Mouse (Mus musculus): Measurements from ENCODE around the gene Bdh2. TPM values are rescaled to one million over a fixed set of nuclear protein-coding genes. Genes with fewer than 3 reads are reported as not detected.

Bdh2 gene
- polyA plus RNA-seq, 1 experiment, result not detected

- no peaks in the 10 kb centered on the region for H3K4me1 ChIP-seq (ENCODE audit: control insufficient read depth, insufficient read depth, low read length)
- TF ChIP-seq CTCF (IDR thresholded peaks at IDR 0.05; ENCODE audit: insufficient read depth, low read depth, low read length) (no peak), POLR2A (IDR thresholded peaks at IDR 0.05; ENCODE audit: insufficient read depth, low read depth, low read length) (no peak)
- 88% methylated on average over 7 of the region's 7 CpGs for WGBS
- H3K4me3 ChIP-seq (ENCODE audit: insufficient read depth, low read depth, low read length), result no peak overlapping the region
- no peak overlapping the region for H3K27ac ChIP-seq (ENCODE audit: insufficient read depth, low read depth, low read length)
Observed at GRCm38 (mm10) chr3:135260233-135260632, 20.8 kb upstream of the Bdh2 start.

- H3K4me3 ChIP-seq (ENCODE audit: insufficient read depth, low read depth, low read length), result no peak overlapping the region
- no peaks in the 10 kb centered on the region for H3K4me1 ChIP-seq (ENCODE audit: control insufficient read depth, insufficient read depth, low read length)
- H3K27ac ChIP-seq (ENCODE audit: insufficient read depth, low read depth, low read length), result no peak overlapping the region
- no peak for TF ChIP-seq CTCF (IDR thresholded peaks at IDR 0.05; ENCODE audit: insufficient read depth, low read depth, low read length)
- TF ChIP-seq POLR2A (IDR thresholded peaks at IDR 0.05; ENCODE audit: insufficient read depth, low read depth, low read length), result no peak
- WGBS, result 93% methylated on average over 5 of the region's 5 CpGs
Observed at GRCm38 (mm10) chr3:135268616-135269015, 12.4 kb upstream of the Bdh2 start.

GRCm38 (mm10) chr3:135269391-135269990 lies 11.5 kb upstream of the Bdh2 start:
- H3K27ac ChIP-seq (ENCODE audit: insufficient read depth, low read depth, low read length), result no peak overlapping the region
- no peak overlapping the region for H3K4me3 ChIP-seq (ENCODE audit: insufficient read depth, low read depth, low read length)
- 93% methylated on average over 10 of the region's 10 CpGs for WGBS
- H3K4me1 ChIP-seq (ENCODE audit: control insufficient read depth, insufficient read depth, low read length), result no peaks in the 10 kb centered on the region
- TF ChIP-seq POLR2A (IDR thresholded peaks at IDR 0.05; ENCODE audit: insufficient read depth, low read depth, low read length), result no peak
- no peak for TF ChIP-seq CTCF (IDR thresholded peaks at IDR 0.05; ENCODE audit: insufficient read depth, low read depth, low read length)

GRCm38 (mm10) chr3:135272627-135273026 lies 8.4 kb upstream of the Bdh2 start:
- H3K27ac ChIP-seq (ENCODE audit: insufficient read depth, low read depth, low read length), result no peak overlapping the region
- WGBS, result 57% methylated on average over 12 of the region's 12 CpGs
- no peak for TF ChIP-seq CTCF (IDR thresholded peaks at IDR 0.05; ENCODE audit: insufficient read depth, low read depth, low read length)
- TF ChIP-seq POLR2A (IDR thresholded peaks at IDR 0.05; ENCODE audit: insufficient read depth, low read depth, low read length), result no peak
- no peak overlapping the region for H3K4me3 ChIP-seq (ENCODE audit: insufficient read depth, low read depth, low read length)
- no peaks in the 10 kb centered on the region for H3K4me1 ChIP-seq (ENCODE audit: control insufficient read depth, insufficient read depth, low read length)

- Histone ChIP-seq H3K4me3 (ENCODE audit: insufficient read depth, low read depth, low read length) (no peak overlapping the region), H3K27ac (ENCODE audit: insufficient read depth, low read depth, low read length) (no peak overlapping the region), H3K4me1 (ENCODE audit: control insufficient read depth, insufficient read depth, low read length) (no peaks in the 10 kb centered on the region)
- no peak for TF ChIP-seq POLR2A (IDR thresholded peaks at IDR 0.05; ENCODE audit: insufficient read depth, low read depth, low read length)
- no peak for TF ChIP-seq CTCF (IDR thresholded peaks at IDR 0.05; ENCODE audit: insufficient read depth, low read depth, low read length)
- WGBS, result 87% methylated on average over 13 of the region's 13 CpGs
Observed at GRCm38 (mm10) chr3:135273047-135273446, 8.0 kb upstream of the Bdh2 start.

- WGBS, result 80% methylated on average over 4 of the region's 4 CpGs
- no peak for TF ChIP-seq POLR2A (IDR thresholded peaks at IDR 0.05; ENCODE audit: insufficient read depth, low read depth, low read length)
- Histone ChIP-seq H3K27ac (ENCODE audit: insufficient read depth, low read depth, low read length) (no peak overlapping the region), H3K4me3 (ENCODE audit: insufficient read depth, low read depth, low read length) (no peak overlapping the region), H3K4me1 (ENCODE audit: control insufficient read depth, insufficient read depth, low read length) (no peaks in the 10 kb centered on the region)
Observed at GRCm38 (mm10) chr3:135280160-135280559, 861 bp upstream of the Bdh2 start.

GRCm38 (mm10) chr3:135281701-135282100 lies 680 bp downstream of the Bdh2 start:
- TF ChIP-seq POLR2A (IDR thresholded peaks at IDR 0.05; ENCODE audit: insufficient read depth, low read depth, low read length) (no peak), CTCF (IDR thresholded peaks at IDR 0.05; ENCODE audit: insufficient read depth, low read depth, low read length) (no peak)
- H3K27ac ChIP-seq (ENCODE audit: insufficient read depth, low read depth, low read length), result no peak overlapping the region
- H3K4me1 ChIP-seq (ENCODE audit: control insufficient read depth, insufficient read depth, low read length), result no peaks in the 10 kb centered on the region
- 82% methylated on average over 8 of the region's 8 CpGs for WGBS
- no peak overlapping the region for H3K4me3 ChIP-seq (ENCODE audit: insufficient read depth, low read depth, low read length)

- Histone ChIP-seq H3K4me3 (ENCODE audit: insufficient read depth, low read depth, low read length) (no peak overlapping the region), H3K27ac (ENCODE audit: insufficient read depth, low read depth, low read length) (no peak overlapping the region), H3K4me1 (ENCODE audit: control insufficient read depth, insufficient read depth, low read length) (no peaks in the 10 kb centered on the region)
- 87% methylated on average over 11 of the region's 11 CpGs for WGBS
- no peak for TF ChIP-seq CTCF (IDR thresholded peaks at IDR 0.05; ENCODE audit: insufficient read depth, low read depth, low read length)
- no peak for TF ChIP-seq POLR2A (IDR thresholded peaks at IDR 0.05; ENCODE audit: insufficient read depth, low read depth, low read length)
Observed at GRCm38 (mm10) chr3:135285256-135285655, 4.2 kb downstream of the Bdh2 start.

- H3K27ac ChIP-seq (ENCODE audit: insufficient read depth, low read depth, low read length), result no peak overlapping the region
- no peak for TF ChIP-seq POLR2A (IDR thresholded peaks at IDR 0.05; ENCODE audit: insufficient read depth, low read depth, low read length)
- no peak for TF ChIP-seq CTCF (IDR thresholded peaks at IDR 0.05; ENCODE audit: insufficient read depth, low read depth, low read length)
- 64% methylated on average over 3 of the region's 3 CpGs for WGBS
- no peaks in the 10 kb centered on the region for H3K4me1 ChIP-seq (ENCODE audit: control insufficient read depth, insufficient read depth, low read length)
- H3K4me3 ChIP-seq (ENCODE audit: insufficient read depth, low read depth, low read length), result no peak overlapping the region
Observed at GRCm38 (mm10) chr3:135285807-135286206, 4.8 kb downstream of the Bdh2 start.
